Mouse (Mus musculus) neural tube, embryonic 12.5 days (tissue): ENCODE measurements around the gene Dhx36. TPM values are rescaled to one million over a fixed set of nuclear protein-coding genes. Genes with fewer than 3 reads are reported as not detected.
A peak's percentile ranks its signal among the peaks of the same experiment; 100 is the strongest.

ENCODE experiments used
- ATAC-seq: fragments of 200-750 bp; cut with Nextera tagmentation; 2 replicates; pipeline ENCODE4 v1.8.0; 2017; ENCODE audit warnings: low read depth, mild to moderate bottlenecking, moderate TSS enrichment, moderate library complexity; ENCODE audit not compliant: low FRiP score
- H3K27ac ChIP-seq: fragments of 300-500 bp; sonication (generic); 2 replicates; pipeline ENCODE4 v1.5.1; 2016
- H3K27me3 ChIP-seq: fragments of 300-500 bp; sonication (generic); replicated peaks from 2 replicates; pipeline ENCODE4 v1.6.1; 2016; ENCODE audit warnings: mild to moderate bottlenecking
- H3K36me3 ChIP-seq: fragments of 300-500 bp; sonication (generic); 2 replicates; pipeline ENCODE4 v1.6.1; 2016; ENCODE audit warnings: mild to moderate bottlenecking
- H3K4me1 ChIP-seq: fragments of 300-500 bp; sonication (generic); 2 replicates; pipeline ENCODE4 v1.6.1; 2016
- H3K4me2 ChIP-seq: fragments of 300-500 bp; sonication (generic); replicated peaks from 2 replicates; pipeline ENCODE4 v1.6.1; 2016; ENCODE audit warnings: mild to moderate bottlenecking
- H3K4me3 ChIP-seq: fragments of 300-500 bp; sonication (generic); 2 replicates; pipeline ENCODE4 v1.5.1; 2016
- H3K9ac ChIP-seq: fragments of 300-500 bp; sonication (generic); 2 replicates; pipeline ENCODE4 v1.6.1; 2016; ENCODE audit warnings: mild to moderate bottlenecking
- H3K9me3 ChIP-seq: fragments of 300-500 bp; sonication (generic); 2 replicates; pipeline ENCODE4 v1.6.1; 2016; ENCODE audit warnings: mild to moderate bottlenecking
- WGBS: fragments of 180-500 bp; shearing (Covaris S2); methylation state at CpG from one replicate; pipeline ENCODE4 v1.1.7; 2016; 5-methylcytosine and 5-hydroxymethylcytosine counted together
- polyA plus RNA-seq: library from polyadenylated mRNA; unstranded; fragments of >200 nt; fragmentation: Nextera tagmentation; extraction: Ambion mirVana; gene quantifications from 2 replicates; pipeline ENCODE4 v1.2.1, GENCODE M21; 2016

Gene Dhx36
- polyA plus RNA-seq = 51.5 and 52.7 TPM in 2 replicates

- Histone ChIP-seq H3K4me2 (peak within 1 kb of the TSS; percentile 70), H3K9ac (peak within 1 kb of the TSS; percentile 95), H3K27me3 (no peaks in the 10 kb centered on the region), H3K36me3 (no peaks in the 10 kb centered on the region), H3K4me1 (peaks cover 8% of the 10 kb centered on the region), H3K9me3 (no peaks in the 10 kb centered on the region), H3K27ac (peak within 1 kb of the TSS; percentile 95), H3K4me3 (peak within 1 kb of the TSS; percentile 93)
- ATAC-seq = peak; percentile 99
- under 1% methylated on average over 66 of the region's 66 CpGs for WGBS
Observed at GRCm38 (mm10) chr3:62506488-62507205, at the start of gene Dhx36. Gene Dhx36, minus strand, starts transcription at chr3:62507004.

- Histone ChIP-seq H3K27me3 (no peaks in the 10 kb centered on the region), H3K4me1 (no peaks in the 10 kb centered on the region), H3K36me3 (no peaks in the 10 kb centered on the region), H3K9ac (no peak overlapping the region), H3K27ac (no peak overlapping the region), H3K4me2 (no peak overlapping the region), H3K9me3 (no peaks in the 10 kb centered on the region), H3K4me3 (no peak overlapping the region)
- ATAC-seq = no peak
- WGBS = 78% methylated on average over 5 of the region's 5 CpGs
Observed at GRCm38 (mm10) chr3:62527593-62527992, 20.8 kb upstream of the Dhx36 start.

GRCm38 (mm10) chr3:62527160-62527559 lies 20.4 kb upstream of the Dhx36 start:
- H3K4me2 ChIP-seq = no peak overlapping the region
- no peaks in the 10 kb centered on the region for H3K27me3 ChIP-seq
- no peak overlapping the region for H3K9ac ChIP-seq
- H3K9me3 ChIP-seq = no peaks in the 10 kb centered on the region
- no peak overlapping the region for H3K27ac ChIP-seq
- H3K4me3 ChIP-seq = no peak overlapping the region
- ATAC-seq = peak; percentile 58
- no peaks in the 10 kb centered on the region for H3K4me1 ChIP-seq
- WGBS = 48% methylated on average over 4 of the region's 4 CpGs
- no peaks in the 10 kb centered on the region for H3K36me3 ChIP-seq

- H3K4me3 ChIP-seq = peak overlapping the region; percentile 93
- H3K27ac ChIP-seq = no peak overlapping the region
- no peaks in the 10 kb centered on the region for H3K9me3 ChIP-seq
- peak overlapping the region; percentile 70 for H3K4me2 ChIP-seq
- H3K9ac ChIP-seq = no peak overlapping the region
- ATAC-seq = no peak; the same call in 1 of the 2 replicates
- 43% methylated on average over 5 of the region's 5 CpGs for WGBS
- no peaks in the 10 kb centered on the region for H3K36me3 ChIP-seq
- H3K27me3 ChIP-seq = no peaks in the 10 kb centered on the region
- peaks cover 8% of the 10 kb centered on the region for H3K4me1 ChIP-seq
Observed at GRCm38 (mm10) chr3:62507206-62507647, 423 bp upstream of the Dhx36 start.

- peak overlapping the region; percentile 70 for H3K4me2 ChIP-seq
- peaks cover 8% of the 10 kb centered on the region for H3K4me1 ChIP-seq
- no peak overlapping the region for H3K27ac ChIP-seq
- no peaks in the 10 kb centered on the region for H3K9me3 ChIP-seq
- no peaks in the 10 kb centered on the region for H3K27me3 ChIP-seq
- H3K36me3 ChIP-seq = peaks cover 12% of the 10 kb centered on the region
- peak overlapping the region; percentile 93 for H3K4me3 ChIP-seq
- ATAC-seq = no peak
- 78% methylated on average over 5 of the region's 5 CpGs for WGBS
- H3K9ac ChIP-seq = 0 out of 2 replicates have a peak overlapping the region, but pooled peaks have one; percentile 95
Observed at GRCm38 (mm10) chr3:62505166-62505900, 1.5 kb downstream of the Dhx36 start.

- H3K4me2 ChIP-seq = no peak overlapping the region
- H3K27me3 ChIP-seq = no peaks in the 10 kb centered on the region
- H3K4me3 ChIP-seq = no peak overlapping the region
- H3K36me3 ChIP-seq = peaks cover 47% of the 10 kb centered on the region
- no peak overlapping the region for H3K27ac ChIP-seq
- no peaks in the 10 kb centered on the region for H3K9me3 ChIP-seq
- ATAC-seq = no peak
- 81% methylated on average over 4 of the region's 4 CpGs for WGBS
- no peaks in the 10 kb centered on the region for H3K4me1 ChIP-seq
- H3K9ac ChIP-seq = no peak overlapping the region
Observed at GRCm38 (mm10) chr3:62499327-62499726, 7.5 kb downstream of the Dhx36 start.

GRCm38 (mm10) chr3:62492568-62492967 lies 14.2 kb downstream of the Dhx36 start:
- H3K9ac ChIP-seq = no peak overlapping the region
- no peak overlapping the region for H3K27ac ChIP-seq
- no peak overlapping the region for H3K4me2 ChIP-seq
- H3K27me3 ChIP-seq = no peaks in the 10 kb centered on the region
- H3K9me3 ChIP-seq = no peaks in the 10 kb centered on the region
- H3K4me3 ChIP-seq = no peak overlapping the region
- H3K36me3 ChIP-seq = peaks cover 57% of the 10 kb centered on the region
- 90% methylated on average over 6 of the region's 6 CpGs for WGBS
- H3K4me1 ChIP-seq = no peaks in the 10 kb centered on the region
- no peak for ATAC-seq

GRCm38 (mm10) chr3:62484340-62484739 lies 22.5 kb downstream of the Dhx36 start:
- no peak overlapping the region for H3K4me3 ChIP-seq
- ATAC-seq = no peak
- no peak overlapping the region for H3K9ac ChIP-seq
- H3K36me3 ChIP-seq = peaks cover 39% of the 10 kb centered on the region
- no peaks in the 10 kb centered on the region for H3K4me1 ChIP-seq
- H3K27ac ChIP-seq = no peak overlapping the region
- H3K27me3 ChIP-seq = no peaks in the 10 kb centered on the region
- WGBS = 96% methylated on average over 2 of the region's 2 CpGs
- no peaks in the 10 kb centered on the region for H3K9me3 ChIP-seq
- no peak overlapping the region for H3K4me2 ChIP-seq

GRCm38 (mm10) chr3:62470179-62470578 lies 36.6 kb downstream of the Dhx36 start:
- Histone ChIP-seq H3K9ac (no peak overlapping the region), H3K36me3 (peaks cover 73% of the 10 kb centered on the region), H3K27ac (no peak overlapping the region), H3K27me3 (no peaks in the 10 kb centered on the region), H3K4me2 (no peak overlapping the region), H3K4me1 (no peaks in the 10 kb centered on the region), H3K4me3 (no peak overlapping the region), H3K9me3 (no peaks in the 10 kb centered on the region)
- ATAC-seq = no peak
- WGBS = 98% methylated on average over 1 of the region's 1 CpGs

- Histone ChIP-seq H3K9ac (no peak overlapping the region), H3K27ac (no peak overlapping the region), H3K36me3 (peaks cover 49% of the 10 kb centered on the region), H3K4me3 (no peak overlapping the region), H3K4me1 (no peaks in the 10 kb centered on the region), H3K9me3 (no peaks in the 10 kb centered on the region), H3K27me3 (no peaks in the 10 kb centered on the region), H3K4me2 (no peak overlapping the region)
- no peak for ATAC-seq
- WGBS = 89% methylated on average over 3 of the region's 3 CpGs
Observed at GRCm38 (mm10) chr3:62464276-62464675, 42.5 kb downstream of the Dhx36 start.

- H3K4me2 ChIP-seq = no peak overlapping the region
- ATAC-seq = no peak
- 74% methylated on average over 6 of the region's 6 CpGs for WGBS
Observed at GRCm38 (mm10) chr3:62459483-62459882, 47.3 kb downstream of the Dhx36 start.

GRCm38 (mm10) chr3:62458284-62459013 lies 48.4 kb downstream of the Dhx36 start:
- no peaks in the 10 kb centered on the region for H3K9me3 ChIP-seq
- ATAC-seq = 0 out of 2 replicates have a peak, but pooled peaks have one; percentile 49
- H3K9ac ChIP-seq = no peak overlapping the region
- WGBS = 39% methylated on average over 6 of the region's 6 CpGs
- no peaks in the 10 kb centered on the region for H3K27me3 ChIP-seq
- H3K4me2 ChIP-seq = no peak overlapping the region
- H3K4me3 ChIP-seq = no peak overlapping the region
- H3K27ac ChIP-seq = no peak overlapping the region
- peaks cover 17% of the 10 kb centered on the region for H3K36me3 ChIP-seq
- peaks cover 24% of the 10 kb centered on the region for H3K4me1 ChIP-seq

More at GRCm38 (mm10) chr3:62459483-62459882, 47.3 kb downstream of the Dhx36 start:
- H3K27ac ChIP-seq = no peak overlapping the region
- H3K4me3 ChIP-seq = no peak overlapping the region
- H3K9me3 ChIP-seq = no peaks in the 10 kb centered on the region
- H3K9ac ChIP-seq = no peak overlapping the region
- peaks cover 17% of the 10 kb centered on the region for H3K36me3 ChIP-seq
- H3K4me1 ChIP-seq = peaks cover 16% of the 10 kb centered on the region
- no peaks in the 10 kb centered on the region for H3K27me3 ChIP-seq
